ENCODE assay signal across 31 mouse cellular contexts in the genomic region with DNA sequence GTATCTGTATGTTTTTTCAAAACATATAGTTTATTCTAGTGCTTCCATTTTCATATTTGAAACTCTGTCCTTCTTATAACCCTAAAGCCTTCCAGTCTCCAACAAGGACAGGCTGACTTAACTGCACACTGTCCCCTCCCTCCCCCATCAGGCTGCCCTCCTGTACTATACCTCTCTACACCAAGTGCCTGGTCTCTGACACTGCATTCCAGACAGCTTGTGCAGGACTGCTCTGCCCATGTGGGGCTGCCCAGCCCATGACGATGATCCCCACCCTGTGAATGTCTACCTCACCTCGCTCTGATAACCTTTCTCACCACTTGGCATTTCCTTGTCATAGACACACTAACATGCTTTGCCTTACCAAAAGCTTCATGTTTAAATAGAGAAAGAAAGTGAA. TPM values are rescaled to one million over a fixed set of nuclear protein-coding genes. Genes with fewer than 3 reads are reported as not detected.
A peak's percentile ranks its signal among the peaks of the same experiment; 100 is the strongest.
DNase-seq lines count a peak whose midpoint lies in the region; ATAC-seq and TF ChIP-seq lines count a peak whose summit lies in the region.
"Had no signal": no experiment of that assay in that cellular context is flagged by ENCODE, and none has a peak within 500 bp of the region (broad histone marks: within the 10 kb centered on the region; RNA-seq: fewer than 3 reads in every experiment).

No protein-coding gene starts in this region.

- no peak for DNase-seq in heart, adult 8-10 months (ENCODE audit: low spot score)
- DNase-seq in G1E (ENCODE audit: low spot score): no peak
- no peak for DNase-seq in layer of hippocampus, adult 11-12 months (ENCODE audit: low spot score)
- no peak for DNase-seq in kidney, postnatal 25 days
- DNase-seq: adrenal gland, adult 2 months; adrenal gland, postnatal 14 days; B cell, adult 2 months; cerebellum, adult 11-12 months; cerebellum, adult 8-10 months; cerebellum, postnatal 10 days; cerebellum, postnatal 36 days; embryo, embryonic 11 days; gastrocnemius, postnatal 10 days; gastrocnemius, postnatal 36 days; heart, postnatal 36 days; kidney, adult 11 months had no signal

- ATAC-seq in heart, embryonic 13.5 days (ENCODE audit: extremely low read depth, insufficient number of reproducible peaks, low FRiP score, low TSS enrichment): peak; percentile 51; the same call in 1 of the 2 replicates
- 0 out of 2 replicates have a peak, but pooled peaks have one; percentile 36 for ATAC-seq in intestine, embryonic 15.5 days
- ATAC-seq in intestine, postnatal 0 days: no peak
- ATAC-seq in G1E (ENCODE audit: extremely low read depth, insufficient number of reproducible peaks, low FRiP score, poor library complexity, severe bottlenecking): peak; percentile 58
- peak; percentile 63; the same call in 1 of the 2 replicates for ATAC-seq in intestine, embryonic 16.5 days
- ATAC-seq: forebrain, embryonic 13.5 days; forebrain, embryonic 16.5 days; hindbrain, embryonic 16.5 days had no signal

- no peaks in the 10 kb centered on the region for H3K36me3 ChIP-seq in heart, embryonic 13.5 days
- no peaks in the 10 kb centered on the region for H3K36me3 ChIP-seq in intestine, embryonic 15.5 days
- H3K36me3 ChIP-seq in intestine, postnatal 0 days (ENCODE audit: control insufficient read depth, insufficient read depth): peaks cover 3% of the 10 kb centered on the region; the same call in 1 of the 2 replicates
- H3K36me3 ChIP-seq in G1E (replicated peaks): peaks cover 47% of the 10 kb centered on the region
- H3K36me3 ChIP-seq in intestine, embryonic 16.5 days (ENCODE audit: control insufficient read depth, insufficient read depth, low read length): no peaks in the 10 kb centered on the region
- H3K36me3 ChIP-seq: embryonic facial prominence, embryonic 10.5 days; heart, embryonic 10.5 days had no signal

- TF ChIP-seq CTCF in intestine, postnatal 0 days (IDR thresholded peaks at IDR 0.05; ENCODE audit: low read depth): no peak
- no peak for TF ChIP-seq CTCF in G1E (IDR thresholded peaks at IDR 0.05; ENCODE audit: low read depth, low read length)

- no peak overlapping the region for H3K4me2 ChIP-seq in heart, embryonic 13.5 days
- no peak overlapping the region for H3K4me2 ChIP-seq in intestine, embryonic 15.5 days (replicated peaks)
- no peak overlapping the region for H3K4me2 ChIP-seq in intestine, postnatal 0 days (replicated peaks; ENCODE audit: low read depth)
- H3K4me2 ChIP-seq in intestine, embryonic 16.5 days (ENCODE audit: low read depth, low read length): no peak overlapping the region
- H3K4me2 ChIP-seq: embryonic facial prominence, embryonic 13.5 days; forebrain, embryonic 13.5 days; hindbrain, embryonic 13.5 days had no signal

- no peaks in the 10 kb centered on the region for H3K27me3 ChIP-seq in heart, embryonic 13.5 days (replicated peaks)
- H3K27me3 ChIP-seq in intestine, embryonic 15.5 days (replicated peaks): no peaks in the 10 kb centered on the region
- no peaks in the 10 kb centered on the region for H3K27me3 ChIP-seq in intestine, postnatal 0 days (replicated peaks; ENCODE audit: control insufficient read depth, insufficient read depth, low read length)
- no peaks in the 10 kb centered on the region for H3K27me3 ChIP-seq in G1E (ENCODE audit: insufficient read depth, low read length)
- no peaks in the 10 kb centered on the region for H3K27me3 ChIP-seq in intestine, embryonic 16.5 days (replicated peaks; ENCODE audit: control insufficient read depth, insufficient read depth, low read length)
- H3K27me3 ChIP-seq: CH12.LX; embryonic facial prominence, embryonic 13.5 days; forebrain, embryonic 13.5 days; hindbrain, embryonic 13.5 days had no signal

- no peak overlapping the region for H3K27ac ChIP-seq in heart, embryonic 13.5 days (replicated peaks)
- no peak overlapping the region for H3K27ac ChIP-seq in intestine, embryonic 15.5 days
- H3K27ac ChIP-seq in intestine, postnatal 0 days (ENCODE audit: low read depth, low read length): no peak overlapping the region
- H3K27ac ChIP-seq in intestine, embryonic 16.5 days (ENCODE audit: low read length): no peak overlapping the region
- H3K27ac ChIP-seq: embryonic facial prominence, embryonic 10.5 days; embryonic facial prominence, embryonic 13.5 days; forebrain, embryonic 10.5 days; forebrain, embryonic 13.5 days; heart, embryonic 10.5 days; hindbrain, embryonic 10.5 days; hindbrain, embryonic 13.5 days had no signal

- WGBS in heart, embryonic 13.5 days: 22% methylated on average over 2 of the region's 2 CpGs
- WGBS in intestine, embryonic 15.5 days: 48% methylated on average over 2 of the region's 2 CpGs
- 30% methylated on average over 2 of the region's 2 CpGs for WGBS in intestine, postnatal 0 days
- WGBS in intestine, embryonic 16.5 days: 42% methylated on average over 2 of the region's 2 CpGs

- H3K9me3 ChIP-seq in heart, embryonic 13.5 days: no peaks in the 10 kb centered on the region
- H3K9me3 ChIP-seq in intestine, embryonic 15.5 days: no peaks in the 10 kb centered on the region
- H3K9me3 ChIP-seq in intestine, postnatal 0 days (ENCODE audit: control insufficient read depth): no peaks in the 10 kb centered on the region
- H3K9me3 ChIP-seq in G1E (replicated peaks): no peaks in the 10 kb centered on the region
- H3K9me3 ChIP-seq in intestine, embryonic 16.5 days (ENCODE audit: control insufficient read depth, low read length): no peaks in the 10 kb centered on the region
- H3K9me3 ChIP-seq: embryonic facial prominence, embryonic 10.5 days; embryonic facial prominence, embryonic 13.5 days; forebrain, embryonic 10.5 days; forebrain, embryonic 13.5 days; heart, embryonic 10.5 days; hindbrain, embryonic 10.5 days; hindbrain, embryonic 13.5 days had no signal

- H3K4me1 ChIP-seq in heart, embryonic 13.5 days: peaks cover 4% of the 10 kb centered on the region; the same call in 1 of the 2 replicates
- H3K4me1 ChIP-seq in intestine, embryonic 15.5 days (replicated peaks): no peaks in the 10 kb centered on the region
- H3K4me1 ChIP-seq in intestine, postnatal 0 days (replicated peaks; ENCODE audit: control insufficient read depth, insufficient read depth, low read length): no peaks in the 10 kb centered on the region
- H3K4me1 ChIP-seq in G1E (ENCODE audit: insufficient read depth, low read depth, low read length): peaks cover 65% of the 10 kb centered on the region
- H3K4me1 ChIP-seq in intestine, embryonic 16.5 days (ENCODE audit: control insufficient read depth, insufficient read depth, low read length): peaks cover 2% of the 10 kb centered on the region; the same call in 1 of the 2 replicates
- H3K4me1 ChIP-seq: embryonic facial prominence, embryonic 10.5 days; embryonic facial prominence, embryonic 13.5 days; forebrain, embryonic 10.5 days; hindbrain, embryonic 10.5 days; hindbrain, embryonic 13.5 days had no signal

- H3K9ac ChIP-seq in heart, embryonic 13.5 days: no peak overlapping the region
- no peak overlapping the region for H3K9ac ChIP-seq in intestine, embryonic 15.5 days
- H3K9ac ChIP-seq in intestine, postnatal 0 days (ENCODE audit: low read depth, low read length): no peak overlapping the region
- no peak overlapping the region for H3K9ac ChIP-seq in intestine, embryonic 16.5 days (ENCODE audit: low read depth, low read length)
- H3K9ac ChIP-seq: embryonic facial prominence, embryonic 13.5 days; forebrain, embryonic 13.5 days; hindbrain, embryonic 13.5 days had no signal

- no peak overlapping the region for H3K4me3 ChIP-seq in heart, embryonic 13.5 days
- no peak overlapping the region for H3K4me3 ChIP-seq in intestine, embryonic 15.5 days (replicated peaks)
- no peak overlapping the region for H3K4me3 ChIP-seq in intestine, postnatal 0 days (ENCODE audit: low read depth, low read length)
- H3K4me3 ChIP-seq in G1E (ENCODE audit: low read depth, low read length): peak overlapping the region; percentile 52; the same call in 1 of the 2 replicates
- no peak overlapping the region for H3K4me3 ChIP-seq in intestine, embryonic 16.5 days (ENCODE audit: low read length)
- H3K4me3 ChIP-seq: embryonic facial prominence, embryonic 10.5 days; embryonic facial prominence, embryonic 13.5 days; forebrain, embryonic 10.5 days; forebrain, embryonic 13.5 days; heart, embryonic 10.5 days; hindbrain, embryonic 10.5 days; hindbrain, embryonic 13.5 days had no signal

RNA-seq across cellular contexts. Expression of a gene that starts 30.1 kb away (rescaled TPM):
- polyA plus RNA-seq in heart, embryonic 13.5 days (2015; fragmentation: Nextera tagmentation; extraction: Ambion mirVana): 12.5 and 14.3 TPM in 2 replicates
- total RNA-seq in heart, adult 8-10 months (2022): 10 to 100 TPM; 18.1 to 19.5 (median 18.5) TPM
- polyA plus RNA-seq in intestine, embryonic 15.5 days (2015; fragmentation: Nextera tagmentation; extraction: Ambion mirVana): 18.4 and 24.8 TPM in 2 replicates
- polyA plus RNA-seq in intestine, postnatal 0 days (2015; fragmentation: Nextera tagmentation; extraction: Ambion mirVana): 14.1 and 15.1 TPM in 2 replicates
- 390 and 393 TPM in 2 replicates for total RNA-seq in G1E (2014; fragmentation: Nextera tagmentation)
- total RNA-seq in G1E (2017): 57.4 and 64.9 TPM in 2 replicates
- 10.1 and 11.6 TPM in 2 replicates for polyA plus RNA-seq in G1E (2012)
- polyA plus RNA-seq in intestine, embryonic 16.5 days (2015; fragmentation: Nextera tagmentation; extraction: Ambion mirVana): 13.0 and 14.9 TPM in 2 replicates

RNA-seq across cellular contexts. Expression of a gene that starts 57.8 kb away (rescaled TPM):
- 7.8 and 8.4 TPM in 2 replicates for polyA plus RNA-seq in heart, embryonic 13.5 days (2015; fragmentation: Nextera tagmentation; extraction: Ambion mirVana)
- 1 to 10 TPM; 2.5 TPM for total RNA-seq in heart, adult 8-10 months (2022)
- polyA plus RNA-seq in intestine, embryonic 15.5 days (2015; fragmentation: Nextera tagmentation; extraction: Ambion mirVana): 12.3 and 15.5 TPM in 2 replicates
- 7.8 and 8.1 TPM in 2 replicates for polyA plus RNA-seq in intestine, postnatal 0 days (2015; fragmentation: Nextera tagmentation; extraction: Ambion mirVana)
- total RNA-seq in G1E (2014; fragmentation: Nextera tagmentation) (2.0 and 3.1 TPM in 2 replicates), G1E (2017) (4.1 and 4.5 TPM in 2 replicates)
- polyA plus RNA-seq in G1E (2012): 0.03 and 0.05 TPM in 2 replicates
- polyA plus RNA-seq in intestine, embryonic 16.5 days (2015; fragmentation: Nextera tagmentation; extraction: Ambion mirVana): 12.1 and 13.0 TPM in 2 replicates
- total RNA-seq: MEL had no signal
